Mouse (Mus musculus) embryonic fibroblast, embryonic 13.5 days (primary cell): ENCODE data around the gene Cbx3. TPM values are rescaled to one million over a fixed set of nuclear protein-coding genes. Genes with fewer than 3 reads are reported as not detected.

Experiments used
- H3K27ac ChIP-seq: 2 replicates; pipeline ENCODE4 v1.5.1; 2012; ENCODE audit warnings: low read length, control low read depth, inconsistent platforms; ENCODE audit not compliant: insufficient read depth
- H3K4me1 ChIP-seq: 2 replicates; pipeline ENCODE4 v1.6.1; 2011; ENCODE audit warnings: low read length; ENCODE audit not compliant: control insufficient read depth, insufficient read depth
- H3K4me3 ChIP-seq: 2 replicates; pipeline ENCODE4 v1.5.1; 2011; ENCODE audit warnings: mild to moderate bottlenecking, control low read depth, low read length; ENCODE audit not compliant: insufficient read depth
- CTCF ChIP-seq: IDR thresholded peaks from 2 replicates; pipeline ENCODE4 v1.5.1; 2011; ENCODE audit warnings: mild to moderate bottlenecking, control low read depth, low read length, moderate library complexity, borderline replicate concordance; ENCODE audit not compliant: insufficient read depth
- POLR2A ChIP-seq: IDR thresholded peaks from 2 replicates; pipeline ENCODE4 v1.6.1; 2011; ENCODE audit warnings: low read depth, mild to moderate bottlenecking, control low read depth, low read length, moderate library complexity
- polyA plus RNA-seq: library from polyadenylated mRNA; stranded (reverse); fragments of >200 nt; gene quantifications from 2 replicates; pipeline ENCODE4 v1.2.4, GENCODE M21; 2011; ENCODE audit warnings: low read depth; ENCODE audit not compliant: missing spikeins, insufficient read length

Cbx3 gene
- polyA plus RNA-seq, 1 experiment, result 261 TPM

- H3K4me3 ChIP-seq, result no peak overlapping the region
- no peaks in the 10 kb centered on the region for H3K4me1 ChIP-seq
- H3K27ac ChIP-seq, result no peak overlapping the region
- TF ChIP-seq POLR2A (no peak), CTCF (no peak)
Observed at GRCm38 (mm10) chr6:51452927-51453503, 17.1 kb upstream of the Cbx3 start.

- TF ChIP-seq POLR2A, result no peak
- no peak for TF ChIP-seq CTCF
- H3K27ac ChIP-seq, result no peak overlapping the region
Observed at GRCm38 (mm10) chr6:51454949-51455348, 15.2 kb upstream of the Cbx3 start.

GRCm38 (mm10) chr6:51456198-51456597 is 14.0 kb upstream of the Cbx3 start:
- H3K4me3 ChIP-seq, result no peak overlapping the region
- TF ChIP-seq CTCF (no peak), POLR2A (no peak)
- no peaks in the 10 kb centered on the region for H3K4me1 ChIP-seq
- H3K27ac ChIP-seq, result no peak overlapping the region

More at GRCm38 (mm10) chr6:51454949-51455348, 15.2 kb upstream of the Cbx3 start:
- Histone ChIP-seq H3K4me1 (no peaks in the 10 kb centered on the region), H3K4me3 (no peak overlapping the region)

GRCm38 (mm10) chr6:51457283-51457682 is 12.9 kb upstream of the Cbx3 start:
- TF ChIP-seq POLR2A (peak; percentile 12; the same call in 1 of the 2 replicates), CTCF (no peak)
- Histone ChIP-seq H3K27ac (no peak overlapping the region), H3K4me3 (no peak overlapping the region), H3K4me1 (no peaks in the 10 kb centered on the region)

GRCm38 (mm10) chr6:51457770-51458387 is 12.3 kb upstream of the Cbx3 start:
- no peak overlapping the region for H3K27ac ChIP-seq

GRCm38 (mm10) chr6:51458925-51459312 is 11.2 kb upstream of the Cbx3 start:
- Histone ChIP-seq H3K27ac (no peak overlapping the region), H3K4me1 (no peaks in the 10 kb centered on the region), H3K4me3 (no peak overlapping the region)
- TF ChIP-seq CTCF (no peak), POLR2A (peak; percentile 33; the same call in 1 of the 2 replicates)

More at GRCm38 (mm10) chr6:51457770-51458387, 12.3 kb upstream of the Cbx3 start:
- H3K4me3 ChIP-seq, result no peak overlapping the region
- no peak for TF ChIP-seq CTCF
- TF ChIP-seq POLR2A, result no peak
- no peaks in the 10 kb centered on the region for H3K4me1 ChIP-seq

- no peaks in the 10 kb centered on the region for H3K4me1 ChIP-seq
- H3K27ac ChIP-seq, result no peak overlapping the region
- H3K4me3 ChIP-seq, result no peak overlapping the region
- TF ChIP-seq CTCF (no peak), POLR2A (0 out of 2 replicates have a peak, but pooled peaks have one; percentile 34)
Observed at GRCm38 (mm10) chr6:51459313-51460020, 10.7 kb upstream of the Cbx3 start.

- TF ChIP-seq POLR2A, result no peak
- TF ChIP-seq CTCF, result no peak
- Histone ChIP-seq H3K4me3 (no peak overlapping the region), H3K27ac (no peak overlapping the region), H3K4me1 (no peaks in the 10 kb centered on the region)
Observed at GRCm38 (mm10) chr6:51460021-51460360, 10.2 kb upstream of the Cbx3 start.

GRCm38 (mm10) chr6:51460363-51460762 is 9.8 kb upstream of the Cbx3 start:
- Histone ChIP-seq H3K27ac (no peak overlapping the region), H3K4me1 (no peaks in the 10 kb centered on the region), H3K4me3 (no peak overlapping the region)
- no peak for TF ChIP-seq CTCF
- no peak for TF ChIP-seq POLR2A

- no peak overlapping the region for H3K27ac ChIP-seq
- TF ChIP-seq CTCF (no peak), POLR2A (no peak)
- H3K4me1 ChIP-seq, result peaks cover under 1% of the 10 kb centered on the region; the same call in 1 of the 2 replicates
- peak overlapping the region; percentile 41 for H3K4me3 ChIP-seq
Observed at GRCm38 (mm10) chr6:51467649-51468048, 2.5 kb upstream of the Cbx3 start.
